Comparison of ENCODE assay signal across 16 mouse cellular contexts in the genomic region with DNA sequence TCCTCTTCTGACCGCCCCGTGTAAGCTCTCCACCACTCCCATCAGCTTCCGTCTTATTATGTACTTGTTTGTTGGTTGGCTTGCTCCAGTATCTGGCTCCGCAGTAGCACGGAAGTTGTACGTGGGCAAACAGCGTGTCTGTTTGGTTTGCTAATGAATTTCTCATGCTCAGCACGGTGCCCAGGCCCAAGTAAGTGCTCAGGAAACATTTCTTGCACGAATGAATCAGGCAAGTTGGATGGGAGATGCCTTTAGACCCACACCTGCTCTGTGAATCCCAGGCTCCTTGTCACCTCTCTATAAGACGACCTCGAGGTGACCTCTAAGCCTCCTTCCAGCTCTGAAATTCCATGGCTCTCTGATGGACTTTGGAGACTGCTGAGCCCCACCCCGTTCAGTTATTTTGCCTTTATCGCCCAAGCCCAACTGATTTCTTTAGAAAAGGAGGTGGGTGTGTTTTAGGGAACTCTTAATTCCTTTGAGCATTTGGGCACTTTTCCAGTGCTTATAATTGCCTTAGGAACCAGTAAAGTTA. TPM values are rescaled to one million over a fixed set of nuclear protein-coding genes. Genes with fewer than 3 reads are reported as not detected.
A peak's percentile ranks its signal among the peaks of the same experiment; 100 is the strongest.
DNase-seq lines count a peak whose midpoint lies in the region; ATAC-seq and TF ChIP-seq lines count a peak whose summit lies in the region.
"Had no signal": no experiment of that assay in that cellular context is flagged by ENCODE, and none has a peak within 500 bp of the region (broad histone marks: within the 10 kb centered on the region; RNA-seq: fewer than 3 reads in every experiment).

No protein-coding gene starts in this region.

- no peak for TF ChIP-seq CTCF in small intestine, adult 2 months (IDR thresholded peaks at IDR 0.05; ENCODE audit: extremely low read depth, insufficient read length, insufficient replicate concordance, low read depth, low read length)

- H3K27ac ChIP-seq in lung, embryonic 16.5 days (ENCODE audit: low read length): no peak overlapping the region
- H3K27ac ChIP-seq in forebrain, embryonic 13.5 days: peak overlapping the region; percentile 72
- H3K27ac ChIP-seq in small intestine, adult 2 months (ENCODE audit: insufficient read depth, low read depth, low read length): peak overlapping the region; percentile 96
- H3K27ac ChIP-seq: embryonic facial prominence, embryonic 13.5 days had no signal

- 47% methylated on average over 13 of the region's 13 CpGs for WGBS in lung, embryonic 16.5 days
- 12% methylated on average over 13 of the region's 13 CpGs for WGBS in forebrain, embryonic 13.5 days
- 28% methylated on average over 13 of the region's 13 CpGs for WGBS in small intestine, adult 2 months

- no peaks in the 10 kb centered on the region for H3K36me3 ChIP-seq in lung, embryonic 16.5 days (ENCODE audit: control insufficient read depth, insufficient read depth, low read length)
- no peaks in the 10 kb centered on the region for H3K36me3 ChIP-seq in forebrain, embryonic 13.5 days (ENCODE audit: poor library complexity, severe bottlenecking)
- no peaks in the 10 kb centered on the region for H3K36me3 ChIP-seq in small intestine, adult 2 months (ENCODE audit: control insufficient read depth, insufficient read depth, low read length)
- H3K36me3 ChIP-seq: embryonic facial prominence, embryonic 13.5 days; G1E had no signal

- no peak for TF ChIP-seq POLR2A in small intestine, adult 2 months (IDR thresholded peaks at IDR 0.05; ENCODE audit: low read depth, low read length)

- H3K4me3 ChIP-seq in lung, embryonic 16.5 days (ENCODE audit: low read length): no peak overlapping the region
- H3K4me3 ChIP-seq in forebrain, embryonic 13.5 days: no peak overlapping the region
- H3K4me3 ChIP-seq in small intestine, adult 2 months (ENCODE audit: low read depth, low read length): peak overlapping the region; percentile 24; the same call in 1 of the 2 replicates
- H3K4me3 ChIP-seq: embryonic facial prominence, embryonic 13.5 days; myocyte had no signal

- H3K27me3 ChIP-seq in lung, embryonic 16.5 days (ENCODE audit: control insufficient read depth, insufficient read depth, low read depth, low read length): no peaks in the 10 kb centered on the region
- H3K27me3 ChIP-seq in forebrain, embryonic 13.5 days: no peaks in the 10 kb centered on the region
- H3K27me3 ChIP-seq in small intestine, adult 2 months (ENCODE audit: control insufficient read depth, insufficient read depth, low read length): no peaks in the 10 kb centered on the region
- H3K27me3 ChIP-seq: embryonic facial prominence, embryonic 13.5 days had no signal

- H3K9me3 ChIP-seq in lung, embryonic 16.5 days (ENCODE audit: control insufficient read depth, low read length): no peaks in the 10 kb centered on the region
- H3K9me3 ChIP-seq in forebrain, embryonic 13.5 days (replicated peaks): no peaks in the 10 kb centered on the region
- H3K9me3 ChIP-seq: embryonic facial prominence, embryonic 13.5 days; G1E had no signal

- 0 out of 2 replicates have a peak, but pooled peaks cover 9% of the 10 kb centered on the region for H3K4me1 ChIP-seq in lung, embryonic 16.5 days (replicated peaks; ENCODE audit: control insufficient read depth, insufficient read depth, low read length)
- H3K4me1 ChIP-seq in forebrain, embryonic 13.5 days: peaks cover 34% of the 10 kb centered on the region
- H3K4me1 ChIP-seq in small intestine, adult 2 months (ENCODE audit: control insufficient read depth, insufficient read depth, insufficient read length, low read length): peaks cover 13% of the 10 kb centered on the region; the same call in 1 of the 2 replicates

- H3K4me2 ChIP-seq in lung, embryonic 16.5 days (ENCODE audit: low read depth, low read length): no peak overlapping the region
- H3K4me2 ChIP-seq in forebrain, embryonic 13.5 days: no peak overlapping the region
- H3K4me2 ChIP-seq: embryonic facial prominence, embryonic 13.5 days; lung, embryonic 14.5 days had no signal

- DNase-seq in lung, postnatal 10 days: no peak
- peak; percentile 98 for DNase-seq in ZHBTc4 (ENCODE audit: low read depth, low spot score)
- no peak for DNase-seq in ovary, postnatal 10 days (ENCODE audit: low spot score)
- no peak for DNase-seq in testis, postnatal 14 days (ENCODE audit: low spot score)
- DNase-seq: cerebellum, adult 11 months; heart, adult 18-20 months; heart, postnatal 36 days; left cerebral cortex, postnatal 4 days; lung, embryonic 14.5 days; right cerebral cortex, postnatal 25 days had no signal

- peak; percentile 45; the same call in 1 of the 2 replicates for ATAC-seq in lung, embryonic 16.5 days (ENCODE audit: low read depth)
- ATAC-seq in forebrain, embryonic 13.5 days: peak; percentile 39

- no peak overlapping the region for H3K9ac ChIP-seq in lung, embryonic 16.5 days (ENCODE audit: low read length)
- H3K9ac ChIP-seq in forebrain, embryonic 13.5 days: no peak overlapping the region
- H3K9ac ChIP-seq: embryonic facial prominence, embryonic 13.5 days; lung, embryonic 14.5 days had no signal

RNA-seq across cellular contexts. Expression of a gene that starts 55.4 kb away (rescaled TPM):
- 7.7 and 9.7 TPM in 2 replicates for polyA plus RNA-seq in lung, embryonic 16.5 days (2015; fragmentation: Nextera tagmentation; extraction: Ambion mirVana)
- polyA plus RNA-seq in forebrain, embryonic 13.5 days (2015; fragmentation: Nextera tagmentation; extraction: Ambion mirVana): 6.4 and 7.6 TPM in 2 replicates
- polyA plus RNA-seq in small intestine, adult 2 months (2012; rRNA removed): 20.5 and 29.8 TPM in 2 replicates
